Mouse (Mus musculus) heart, embryonic 12.5 days (tissue): ENCODE results near the gene Gm11565. TPM values are rescaled to one million over a fixed set of nuclear protein-coding genes. Genes with fewer than 3 reads are reported as not detected.
"Not testable (repeated sequence)": the region's sequence is repeated elsewhere in the genome, so short reads cannot be mapped to it uniquely, and the experiment has no call there.

ENCODE experiments used
- ATAC-seq: fragments of 200-750 bp; cut with Nextera tagmentation; 2 replicates; pipeline ENCODE4 v1.8.0; 2017; ENCODE audit warnings: moderate TSS enrichment, moderate library complexity; ENCODE audit not compliant: insufficient number of reproducible peaks, low FRiP score
- H3K27ac ChIP-seq: fragments of 300-500 bp; sonication (generic); 2 replicates; pipeline ENCODE4 v1.5.1; 2016; ENCODE audit warnings: mild to moderate bottlenecking, moderate library complexity; ENCODE audit not compliant: poor library complexity, severe bottlenecking
- H3K27me3 ChIP-seq: fragments of 300-500 bp; sonication (generic); replicated peaks from 2 replicates; pipeline ENCODE4 v1.6.1; 2016; ENCODE audit warnings: mild to moderate bottlenecking, moderate library complexity
- H3K36me3 ChIP-seq: fragments of 300-500 bp; sonication (generic); 2 replicates; pipeline ENCODE4 v1.6.1; 2016; ENCODE audit warnings: mild to moderate bottlenecking, moderate library complexity
- H3K4me1 ChIP-seq: fragments of 300-500 bp; sonication (generic); replicated peaks from 2 replicates; pipeline ENCODE4 v1.6.1; 2016; ENCODE audit warnings: mild to moderate bottlenecking
- H3K4me2 ChIP-seq: fragments of 300-500 bp; sonication (generic); 2 replicates; pipeline ENCODE4 v1.6.1; 2016; ENCODE audit warnings: mild to moderate bottlenecking, moderate library complexity
- H3K4me3 ChIP-seq: fragments of 300-500 bp; sonication (generic); 2 replicates; pipeline ENCODE4 v1.5.1; 2016; ENCODE audit warnings: mild to moderate bottlenecking
- H3K9ac ChIP-seq: fragments of 300-500 bp; sonication (generic); 2 replicates; pipeline ENCODE4 v1.6.1; 2016; ENCODE audit warnings: mild to moderate bottlenecking, moderate library complexity
- H3K9me3 ChIP-seq: fragments of 300-500 bp; sonication (generic); replicated peaks from 2 replicates; pipeline ENCODE4 v1.6.1; 2016; ENCODE audit warnings: mild to moderate bottlenecking, moderate library complexity
- WGBS: fragments of 180-500 bp; shearing (Covaris S2); methylation state at CpG from one replicate; pipeline ENCODE4 v1.1.7; 2016; 5-methylcytosine and 5-hydroxymethylcytosine counted together
- polyA plus RNA-seq: library from polyadenylated mRNA; unstranded; fragments of >200 nt; fragmentation: Nextera tagmentation; extraction: Ambion mirVana; gene quantifications from 2 replicates; pipeline ENCODE4 v1.2.1, GENCODE M21; 2016

The Gm11565 gene
- polyA plus RNA-seq, result not detected in 2 replicates

DNA sequence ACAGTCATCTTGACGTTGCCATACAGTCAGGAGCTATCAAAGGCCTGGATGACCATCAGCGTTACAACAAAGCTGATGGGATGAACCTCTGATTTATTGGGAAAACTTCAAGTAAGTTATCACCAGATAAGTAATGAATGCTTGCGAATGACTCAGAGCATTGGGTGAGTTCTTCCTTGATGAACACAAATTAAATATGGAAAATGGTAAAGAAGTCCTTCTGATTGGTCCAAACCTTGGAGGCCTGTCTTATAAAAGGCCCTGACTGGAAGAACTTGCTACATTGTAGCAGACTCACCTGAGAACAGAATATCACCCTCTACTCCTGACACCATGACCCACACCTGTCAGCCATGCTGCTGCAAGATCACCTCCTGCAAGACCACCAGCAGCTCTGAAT, at the start of gene Gm11565:
Gene Gm11565 (plus strand): TSS at position 301 of the 400 bp plus-strand sequence.
- no peaks in the 10 kb centered on the region for H3K27me3 ChIP-seq
- H3K4me3 ChIP-seq, result no peak within 1 kb of the TSS
- ATAC-seq, result no peak
- no peak within 1 kb of the TSS for H3K27ac ChIP-seq
- no peak within 1 kb of the TSS for H3K9ac ChIP-seq
- 80% methylated on average over 3 of the region's 3 CpGs for WGBS
- no peaks in the 10 kb centered on the region for H3K36me3 ChIP-seq
- no peak within 1 kb of the TSS for H3K4me2 ChIP-seq
- no peaks in the 10 kb centered on the region for H3K9me3 ChIP-seq
- H3K4me1 ChIP-seq, result no peaks in the 10 kb centered on the region

DNA sequence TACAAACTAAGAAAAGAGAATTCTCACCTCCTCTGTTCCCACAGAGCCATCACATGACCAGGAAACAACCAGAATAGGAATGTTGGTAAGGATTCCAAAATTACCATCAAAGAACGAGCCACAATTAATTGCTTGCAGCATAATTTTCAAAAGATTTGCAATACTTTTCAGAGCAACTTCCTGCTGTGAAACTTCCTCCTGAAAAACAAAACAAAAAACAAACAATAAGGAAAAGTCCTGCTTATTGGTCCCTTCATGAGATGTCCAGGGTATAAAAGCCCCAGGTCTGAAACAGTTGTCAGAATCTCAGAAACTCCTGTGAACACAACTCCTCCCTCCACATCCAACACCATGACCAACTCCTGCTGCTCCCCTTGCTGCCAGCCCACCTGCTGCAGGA, 41.5 kb upstream of the Gm11565 start, which contains the start of gene Krtap9-1:
Gene Krtap9-1 (plus strand): TSS at position 301 of the 400 bp plus-strand sequence.
- H3K36me3 ChIP-seq, H3K4me3 ChIP-seq, H3K9ac ChIP-seq, H3K4me2 ChIP-seq, H3K27ac ChIP-seq, H3K27me3 ChIP-seq, H3K9me3 ChIP-seq, ATAC-seq, H3K4me1 ChIP-seq: not testable (repeated sequence)
- 79% methylated on average over 1 of the region's 1 CpGs for WGBS

DNA sequence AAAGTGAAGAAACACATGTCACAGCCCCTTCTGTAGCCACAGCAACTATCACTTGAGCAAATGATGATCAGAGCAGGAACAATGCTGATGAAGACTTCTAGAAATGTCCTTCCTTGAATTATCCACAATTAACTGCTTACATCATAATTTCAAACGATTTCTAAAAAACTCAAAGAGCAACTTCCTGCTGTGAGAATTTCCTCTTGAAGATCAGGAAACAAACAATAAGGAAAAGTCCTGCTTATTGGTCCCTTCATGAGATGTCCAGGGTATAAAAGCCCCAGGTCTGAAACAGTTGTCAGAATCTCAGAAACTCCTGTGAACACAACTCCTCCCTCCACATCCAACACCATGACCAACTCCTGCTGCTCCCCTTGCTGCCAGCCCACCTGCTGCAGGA, 35.7 kb upstream of the Gm11565 start, which contains the start of gene Gm11567:
Gene Gm11567 (plus strand): TSS at position 301 of the 400 bp plus-strand sequence.
- not testable (repeated sequence) for H3K9ac ChIP-seq, H3K27ac ChIP-seq, H3K27me3 ChIP-seq, H3K4me1 ChIP-seq, ATAC-seq, H3K9me3 ChIP-seq, H3K4me2 ChIP-seq, H3K36me3 ChIP-seq, H3K4me3 ChIP-seq
- 43% methylated on average over 1 of the region's 1 CpGs for WGBS

- Histone ChIP-seq H3K36me3 (no peaks in the 10 kb centered on the region), H3K27me3 (no peaks in the 10 kb centered on the region), H3K4me3 (no peak within 1 kb of the TSS), H3K4me1 (no peaks in the 10 kb centered on the region), H3K27ac (no peak within 1 kb of the TSS), H3K9me3 (no peaks in the 10 kb centered on the region), H3K9ac (no peak within 1 kb of the TSS), H3K4me2 (no peak within 1 kb of the TSS)
- ATAC-seq, result no peak
- WGBS, result 67% methylated on average over 2 of the region's 2 CpGs
Observed at GRCm38 (mm10) chr11:99907620-99908019, 6.9 kb upstream of the Gm11565 start, which contains the start of gene Krtap31-1. Krtap31-1 (plus strand) TSS chr11:99907920.

DNA sequence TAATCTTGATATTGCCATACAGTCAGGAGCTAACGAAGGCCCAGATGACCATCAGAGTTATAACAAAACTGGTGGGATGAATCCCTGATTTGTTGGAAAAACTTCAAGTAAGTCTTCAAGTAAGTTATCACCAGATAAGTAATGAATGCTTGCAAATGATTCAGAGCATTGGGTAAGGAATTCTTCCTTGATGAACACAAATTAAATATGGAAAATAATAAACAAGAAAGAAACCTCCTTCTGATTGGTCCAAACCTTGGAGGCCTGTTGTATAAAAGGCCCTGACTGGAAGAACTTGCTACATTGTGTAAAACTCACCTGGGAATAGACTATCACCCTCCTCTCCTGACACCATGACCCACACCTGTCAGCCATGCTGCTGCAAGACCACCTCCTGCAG, 21.4 kb downstream of the Gm11565 start, which contains the start of gene Krtap31-2:
Gene Krtap31-2 (plus strand): TSS at position 301 of the 400 bp plus-strand sequence.
- 74% methylated on average over 1 of the region's 1 CpGs for WGBS
- Histone ChIP-seq H3K9me3 (0 out of 2 replicates have a peak, but pooled peaks cover 2% of the 10 kb centered on the region), H3K4me1 (no peaks in the 10 kb centered on the region), H3K27ac (no peak within 1 kb of the TSS), H3K9ac (no peak within 1 kb of the TSS), H3K27me3 (0 out of 2 replicates have a peak, but pooled peaks cover 3% of the 10 kb centered on the region), H3K36me3 (no peaks in the 10 kb centered on the region), H3K4me2 (no peak within 1 kb of the TSS), H3K4me3 (no peak within 1 kb of the TSS)
- ATAC-seq, result no peak

GRCm38 (mm10) chr11:99937751-99938264, 23.3 kb downstream of the Gm11565 start:
- ATAC-seq, result no peak
- no peak overlapping the region for H3K4me2 ChIP-seq
- no peaks in the 10 kb centered on the region for H3K9me3 ChIP-seq
- H3K4me1 ChIP-seq, result no peaks in the 10 kb centered on the region
- no peak overlapping the region for H3K4me3 ChIP-seq
- 72% methylated on average over 9 of the region's 9 CpGs for WGBS
- no peak overlapping the region for H3K27ac ChIP-seq
- H3K9ac ChIP-seq, result no peak overlapping the region
- no peaks in the 10 kb centered on the region for H3K36me3 ChIP-seq
- H3K27me3 ChIP-seq, result no peaks in the 10 kb centered on the region

DNA sequence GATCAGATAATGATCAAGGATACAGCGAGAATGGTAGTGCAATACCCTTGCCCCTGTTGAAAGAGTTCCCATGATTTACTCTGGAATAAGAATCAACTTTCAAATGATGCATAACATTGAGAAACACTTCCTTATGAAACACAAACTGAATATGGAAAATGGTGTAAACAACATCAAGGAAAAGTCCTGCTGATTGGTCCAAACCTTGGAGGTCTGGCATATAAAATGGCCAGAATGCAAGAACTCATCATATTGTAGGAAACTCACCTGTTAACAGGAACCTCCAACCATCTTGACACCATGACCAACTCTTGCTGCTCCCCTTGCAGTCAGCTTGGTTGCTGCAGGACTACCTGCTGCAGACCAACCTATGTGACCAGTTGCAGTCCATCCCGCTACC, 33.6 kb downstream of the Gm11565 start, which contains the start of gene Krtap9-5:
Gene Krtap9-5 (plus strand): TSS at position 301 of the 400 bp plus-strand sequence.
- Histone ChIP-seq H3K4me1 (no peaks in the 10 kb centered on the region), H3K36me3 (no peaks in the 10 kb centered on the region), H3K9ac (no peak within 1 kb of the TSS), H3K4me2 (no peak within 1 kb of the TSS), H3K27ac (no peak within 1 kb of the TSS), H3K27me3 (no peaks in the 10 kb centered on the region), H3K4me3 (no peak within 1 kb of the TSS), H3K9me3 (0 out of 2 replicates have a peak, but pooled peaks cover 4% of the 10 kb centered on the region)
- no peak for ATAC-seq
- WGBS, result 83% methylated on average over 2 of the region's 2 CpGs

GRCm38 (mm10) chr11:99964213-99964612, 49.7 kb downstream of the Gm11565 start:
- H3K4me3 ChIP-seq, result no peak overlapping the region
- H3K9me3 ChIP-seq, result no peaks in the 10 kb centered on the region
- H3K36me3 ChIP-seq, result no peaks in the 10 kb centered on the region
- no peak overlapping the region for H3K4me2 ChIP-seq
- no peak overlapping the region for H3K9ac ChIP-seq
- peaks cover 3% of the 10 kb centered on the region; the same call in 1 of the 2 replicates for H3K4me1 ChIP-seq
- no peak for ATAC-seq
- H3K27ac ChIP-seq, result no peak overlapping the region
- 47% methylated on average over 6 of the region's 6 CpGs for WGBS
- H3K27me3 ChIP-seq, result no peaks in the 10 kb centered on the region

Other genes starting within 250 kb of the Gm11565 start
- not detected in 2 replicates for gene Krtap4-6, start 248.8 kb upstream of the Gm11565 start, polyA plus RNA-seq
- gene Gm14190, start 224.0 kb upstream of the Gm11565 start, polyA plus RNA-seq, result not detected in 2 replicates
- gene Gm14180, start 180.5 kb upstream of the Gm11565 start, polyA plus RNA-seq, result not detected in 2 replicates
- gene Gm11595, start 141.8 kb upstream of the Gm11565 start, polyA plus RNA-seq, result not detected in 2 replicates
- not detected in 2 replicates for gene Krtap4-8, start 134.0 kb upstream of the Gm11565 start, polyA plus RNA-seq
- gene Krtap4-9, start 129.6 kb upstream of the Gm11565 start, polyA plus RNA-seq, result not detected in 2 replicates
- gene Gm11596, start 121.3 kb upstream of the Gm11565 start, polyA plus RNA-seq, result not detected in 2 replicates
- not detected in 2 replicates for gene Gm11569, start 115.8 kb upstream of the Gm11565 start, polyA plus RNA-seq
- not detected in 2 replicates for gene Gm11554, start 110.3 kb upstream of the Gm11565 start, polyA plus RNA-seq
- not detected in 2 replicates for gene Krtap4-13, start 104.9 kb upstream of the Gm11565 start, polyA plus RNA-seq
- not detected in 2 replicates for gene Gm11564, start 99.1 kb upstream of the Gm11565 start, polyA plus RNA-seq
- gene 2300003K06Rik, start 76.7 kb upstream of the Gm11565 start, polyA plus RNA-seq, result not detected in 2 replicates
- not detected in 2 replicates for gene Krtap4-16, start 63.1 kb upstream of the Gm11565 start, polyA plus RNA-seq
- gene Gm11568, start 56.8 kb upstream of the Gm11565 start, polyA plus RNA-seq, result not detected in 2 replicates
- not detected in 2 replicates for gene Gm11559, start 50.3 kb upstream of the Gm11565 start, polyA plus RNA-seq
- not detected in 2 replicates for gene Krtap9-1, start 41.4 kb upstream of the Gm11565 start, polyA plus RNA-seq
- not detected in 2 replicates for gene Gm11567, start 35.6 kb upstream of the Gm11565 start, polyA plus RNA-seq
- not detected in 2 replicates for gene Krtap31-1, start 6.8 kb upstream of the Gm11565 start, polyA plus RNA-seq
- gene Krtap31-2, start 21.5 kb downstream of the Gm11565 start, polyA plus RNA-seq, result not detected in 2 replicates
- not detected in 2 replicates for gene Krtap9-5, start 33.7 kb downstream of the Gm11565 start, polyA plus RNA-seq
- not detected in 2 replicates for gene Krtap29-1, start 64.3 kb downstream of the Gm11565 start, polyA plus RNA-seq
- not detected in 2 replicates for gene Krtap16-1, start 71.8 kb downstream of the Gm11565 start, polyA plus RNA-seq
- gene Krtap17-1, start 79.2 kb downstream of the Gm11565 start, polyA plus RNA-seq, result not detected in 2 replicates
- not detected in 2 replicates for gene Krt33a, start 101.5 kb downstream of the Gm11565 start, polyA plus RNA-seq
- not detected in 2 replicates for gene Krt33b, start 115.1 kb downstream of the Gm11565 start, polyA plus RNA-seq
- not detected in 2 replicates for gene Krt34, start 126.8 kb downstream of the Gm11565 start, polyA plus RNA-seq
- gene Krt31, start 135.8 kb downstream of the Gm11565 start, polyA plus RNA-seq, result not detected in 2 replicates
- gene Krt32, start 173.5 kb downstream of the Gm11565 start, polyA plus RNA-seq, result not detected in 2 replicates
- gene Krt35, start 181.5 kb downstream of the Gm11565 start, polyA plus RNA-seq, result not detected in 2 replicates
- gene Krt36, start 190.9 kb downstream of the Gm11565 start, polyA plus RNA-seq, result not detected in 2 replicates
- gene Krt13, start 206.8 kb downstream of the Gm11565 start, polyA plus RNA-seq, result 0.14 and 0.20 TPM in 2 replicates
- gene Krt15, start 221.2 kb downstream of the Gm11565 start, polyA plus RNA-seq, result 0.58 and 0.69 TPM in 2 replicates
- gene Krt19, start 233.9 kb downstream of the Gm11565 start, polyA plus RNA-seq, result 86.8 and 88.0 TPM in 2 replicates